Mouse (Mus musculus) neutrophil, adult 5-6 weeks (primary cell): ENCODE measurements around the gene Rec114. TPM values are rescaled to one million over a fixed set of nuclear protein-coding genes. Genes with fewer than 3 reads are reported as not detected.

Source experiments
- ATAC-seq: fragments of 151-379, 151-347 bp; 2 replicates; pipeline ENCODE4 v1.8.0; 2017; ENCODE audit warnings: mild to moderate bottlenecking, moderate TSS enrichment; ENCODE audit not compliant: insufficient number of reproducible peaks, poor library complexity, low FRiP score, severe bottlenecking; ENCODE audit errors: extremely low read depth
- total RNA-seq: library from RNA; stranded (forward); fragments of 200-1000 nt; gene quantifications from 2 replicates; pipeline ENCODE4 v1.2.3, GENCODE M21; 2017

Rec114 gene
- 5.6 and 5.9 TPM in 2 replicates for total RNA-seq

GRCm38 (mm10) chr9:58743702-58744248, at the start of gene Rec114:
Rec114 (minus strand) TSS chr9:58743964.
- ATAC-seq: no peak

- ATAC-seq: no peak
These were observed 45.7 kb upstream of the Rec114 start for GRCm38 (mm10) chr9:58789476-58789875.

GRCm38 (mm10) chr9:58775363-58775762, 31.6 kb upstream of the Rec114 start:
- ATAC-seq: no peak

GRCm38 (mm10) chr9:58774761-58775160, 31.0 kb upstream of the Rec114 start:
- ATAC-seq: no peak

GRCm38 (mm10) chr9:58769943-58770342, 26.2 kb upstream of the Rec114 start:
- ATAC-seq: no peak

GRCm38 (mm10) chr9:58766959-58767955, 23.5 kb upstream of the Rec114 start:
- ATAC-seq: peak; percentile 51

GRCm38 (mm10) chr9:58764354-58764753, 20.6 kb upstream of the Rec114 start:
- no peak for ATAC-seq

- ATAC-seq: no peak
These were observed 19.4 kb upstream of the Rec114 start for GRCm38 (mm10) chr9:58763114-58763513.

GRCm38 (mm10) chr9:58762086-58762485, 18.3 kb upstream of the Rec114 start:
- no peak for ATAC-seq

GRCm38 (mm10) chr9:58758754-58759153, 15.0 kb upstream of the Rec114 start:
- ATAC-seq: no peak

- no peak for ATAC-seq
These were observed 12.8 kb upstream of the Rec114 start for GRCm38 (mm10) chr9:58756371-58757132.

GRCm38 (mm10) chr9:58753606-58754005, 9.8 kb upstream of the Rec114 start:
- no peak for ATAC-seq

GRCm38 (mm10) chr9:58748142-58748541, 4.4 kb upstream of the Rec114 start:
- no peak for ATAC-seq

GRCm38 (mm10) chr9:58747328-58747755, 3.6 kb upstream of the Rec114 start:
- no peak for ATAC-seq

- no peak for ATAC-seq
These were observed 1.1 kb downstream of the Rec114 start for GRCm38 (mm10) chr9:58742692-58743091.

- ATAC-seq: no peak
These were observed 2.4 kb downstream of the Rec114 start for GRCm38 (mm10) chr9:58741369-58741768.

GRCm38 (mm10) chr9:58739791-58740190, 4.0 kb downstream of the Rec114 start:
- no peak for ATAC-seq

GRCm38 (mm10) chr9:58723165-58723564, 20.6 kb downstream of the Rec114 start:
- no peak for ATAC-seq

- no peak for ATAC-seq
These were observed 21.6 kb downstream of the Rec114 start for GRCm38 (mm10) chr9:58722151-58722550.
